Mouse (Mus musculus) embryonic fibroblast, embryonic 13.5 days (primary cell): ENCODE measurements around the gene Radil. TPM values are rescaled to one million over a fixed set of nuclear protein-coding genes. Genes with fewer than 3 reads are reported as not detected.
A peak's percentile ranks its signal among the peaks of the same experiment; 100 is the strongest.

Source experiments
- H3K27ac ChIP-seq: 2 replicates; pipeline ENCODE4 v1.5.1; 2012; ENCODE audit warnings: low read length, control low read depth, inconsistent platforms; ENCODE audit not compliant: insufficient read depth
- H3K4me1 ChIP-seq: 2 replicates; pipeline ENCODE4 v1.6.1; 2011; ENCODE audit warnings: low read length; ENCODE audit not compliant: control insufficient read depth, insufficient read depth
- H3K4me3 ChIP-seq: 2 replicates; pipeline ENCODE4 v1.5.1; 2011; ENCODE audit warnings: mild to moderate bottlenecking, control low read depth, low read length; ENCODE audit not compliant: insufficient read depth
- CTCF ChIP-seq: IDR thresholded peaks from 2 replicates; pipeline ENCODE4 v1.5.1; 2011; ENCODE audit warnings: mild to moderate bottlenecking, control low read depth, low read length, moderate library complexity, borderline replicate concordance; ENCODE audit not compliant: insufficient read depth
- POLR2A ChIP-seq: IDR thresholded peaks from 2 replicates; pipeline ENCODE4 v1.6.1; 2011; ENCODE audit warnings: low read depth, mild to moderate bottlenecking, control low read depth, low read length, moderate library complexity
- polyA plus RNA-seq: library from polyadenylated mRNA; stranded (reverse); fragments of >200 nt; gene quantifications from 2 replicates; pipeline ENCODE4 v1.2.4, GENCODE M21; 2011; ENCODE audit warnings: low read depth; ENCODE audit not compliant: missing spikeins, insufficient read length

Gene Radil
- polyA plus RNA-seq, 1 experiment = 7.4 TPM

DNA sequence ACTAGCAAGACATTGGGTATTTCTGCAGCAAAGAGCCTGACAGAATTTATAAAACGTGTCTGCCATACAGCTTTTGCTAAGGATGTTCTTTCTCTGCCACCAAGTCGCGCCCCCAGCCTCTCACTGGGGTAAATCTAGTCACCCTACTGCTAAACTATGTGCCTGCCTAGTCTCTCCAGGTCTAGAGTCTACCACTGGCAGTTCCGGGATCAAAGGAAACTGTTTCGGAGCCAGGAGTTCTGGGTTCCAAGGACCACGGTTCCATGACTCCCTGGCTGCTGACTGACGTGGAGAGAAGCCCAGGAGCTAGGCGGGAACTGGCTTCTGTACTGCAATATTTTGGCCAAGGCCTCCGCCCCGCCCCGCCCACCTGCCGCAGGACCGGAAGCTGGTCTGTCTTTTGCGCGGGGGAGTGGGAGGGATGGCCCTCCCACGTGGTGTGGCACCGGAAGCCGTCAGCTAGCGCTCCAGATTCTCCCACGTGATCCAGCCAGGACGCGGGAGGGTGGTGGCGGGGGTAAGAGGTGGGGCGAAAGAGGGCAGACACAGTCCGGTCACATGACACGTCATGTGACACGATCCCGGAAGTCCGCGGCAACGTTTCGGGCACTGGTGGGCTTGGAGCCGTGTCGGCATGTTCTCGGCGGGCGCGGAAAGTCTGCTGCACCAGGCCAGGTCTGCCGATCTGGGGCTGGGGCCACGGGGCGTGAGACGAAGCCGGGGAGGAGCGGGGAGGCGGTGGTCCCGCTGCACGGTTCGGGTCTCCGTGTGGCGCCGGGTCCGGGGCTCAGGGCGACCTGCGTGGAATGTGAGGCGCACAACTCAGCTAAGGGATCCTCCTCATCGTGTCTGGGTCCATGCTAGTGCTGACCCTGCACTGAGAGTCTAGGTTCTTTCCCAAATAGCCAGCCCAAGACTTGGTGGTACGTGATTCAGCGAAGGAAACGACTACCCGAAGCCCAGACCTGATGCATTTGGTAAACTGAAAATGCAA lies 87.1 kb downstream of the Radil start, which contains the start of gene Ap5z1:
Ap5z1 (plus strand) TSS at position 484 of the 994 bp plus-strand sequence.
- Histone ChIP-seq H3K4me3 (peak within 1 kb of the TSS; percentile 90), H3K27ac (peak within 1 kb of the TSS; percentile 79), H3K4me1 (peaks cover 4% of the 10 kb centered on the region)
- TF ChIP-seq POLR2A = peak; percentile 59
- no peak for TF ChIP-seq CTCF

DNA sequence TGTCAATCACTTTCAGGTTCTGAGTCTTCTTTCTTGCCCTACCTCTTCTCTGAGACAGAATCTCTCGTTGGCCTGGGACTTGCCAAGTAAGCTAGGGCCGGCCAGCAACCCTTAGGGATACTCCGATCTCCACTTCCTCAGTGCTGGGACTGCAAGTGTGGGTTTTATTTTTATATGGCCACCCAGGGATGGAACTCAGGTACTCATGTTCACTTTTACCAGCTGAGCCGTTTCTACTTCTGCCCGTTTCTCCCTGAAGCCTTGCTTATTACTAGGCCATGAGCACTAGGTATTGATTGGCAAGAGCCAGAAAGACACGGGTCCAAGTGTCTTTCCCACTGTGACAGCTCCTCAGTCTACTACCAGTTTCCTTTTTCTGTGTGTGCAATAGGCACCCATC lies 87.9 kb downstream of the Radil start:
- peaks cover 4% of the 10 kb centered on the region for H3K4me1 ChIP-seq
- peak overlapping the region; percentile 79 for H3K27ac ChIP-seq
- H3K4me3 ChIP-seq = no peak overlapping the region
- TF ChIP-seq CTCF = no peak
- TF ChIP-seq POLR2A = no peak

DNA sequence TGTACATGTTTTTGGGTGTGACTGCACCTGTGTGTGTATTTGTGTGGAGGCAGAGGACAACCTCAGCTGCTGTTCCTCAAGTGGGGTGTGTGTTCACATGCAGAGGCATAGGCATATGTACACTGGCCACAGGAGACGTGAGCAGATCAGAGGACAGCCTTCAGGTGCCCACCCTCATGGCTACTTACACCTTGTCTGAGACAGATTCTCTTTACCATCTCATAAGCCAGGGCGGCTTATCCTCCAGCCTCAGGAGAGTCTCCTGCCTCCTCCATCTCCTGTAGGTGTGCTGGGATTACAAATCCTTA lies 88.3 kb downstream of the Radil start:
- Histone ChIP-seq H3K27ac (no peak overlapping the region), H3K4me3 (no peak overlapping the region), H3K4me1 (peaks cover 4% of the 10 kb centered on the region)
- TF ChIP-seq POLR2A = no peak
- TF ChIP-seq CTCF = no peak

DNA sequence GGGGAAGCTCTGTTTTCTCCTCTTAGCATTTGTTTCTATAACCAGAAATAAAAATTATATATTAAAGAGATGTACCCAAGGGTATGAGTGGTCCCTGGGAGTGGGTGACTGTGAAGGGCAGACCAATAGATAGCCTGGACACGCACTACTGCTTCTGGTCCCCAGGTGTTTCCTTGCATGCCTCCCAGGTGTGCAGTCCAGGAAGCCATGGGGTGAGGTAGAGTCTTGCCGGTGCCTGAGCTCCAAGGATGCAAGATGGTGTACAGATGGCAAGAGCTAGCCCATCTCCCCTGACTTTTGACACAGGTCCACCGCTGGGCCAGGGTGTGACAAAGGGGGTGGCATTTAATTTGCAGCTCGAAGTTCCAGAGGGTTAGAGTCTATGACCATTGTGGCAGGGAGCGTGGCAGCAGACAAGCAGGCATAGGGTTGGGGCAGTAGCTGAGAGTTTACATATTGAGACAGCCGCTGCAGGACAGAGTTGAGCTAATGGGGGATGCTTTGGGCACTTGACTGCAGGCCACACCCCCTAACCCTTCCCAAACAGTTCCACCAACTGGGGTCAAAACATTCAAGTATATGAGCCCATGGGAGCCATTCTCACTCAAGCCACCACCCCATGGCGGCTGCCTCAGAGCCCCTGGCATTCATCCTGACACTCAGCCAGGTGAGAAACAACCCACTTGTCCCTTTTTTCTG lies 88.8 kb downstream of the Radil start:
- peaks cover 6% of the 10 kb centered on the region for H3K4me1 ChIP-seq
- H3K27ac ChIP-seq = no peak overlapping the region
- no peak for TF ChIP-seq POLR2A
- no peak for TF ChIP-seq CTCF
- no peak overlapping the region for H3K4me3 ChIP-seq

DNA sequence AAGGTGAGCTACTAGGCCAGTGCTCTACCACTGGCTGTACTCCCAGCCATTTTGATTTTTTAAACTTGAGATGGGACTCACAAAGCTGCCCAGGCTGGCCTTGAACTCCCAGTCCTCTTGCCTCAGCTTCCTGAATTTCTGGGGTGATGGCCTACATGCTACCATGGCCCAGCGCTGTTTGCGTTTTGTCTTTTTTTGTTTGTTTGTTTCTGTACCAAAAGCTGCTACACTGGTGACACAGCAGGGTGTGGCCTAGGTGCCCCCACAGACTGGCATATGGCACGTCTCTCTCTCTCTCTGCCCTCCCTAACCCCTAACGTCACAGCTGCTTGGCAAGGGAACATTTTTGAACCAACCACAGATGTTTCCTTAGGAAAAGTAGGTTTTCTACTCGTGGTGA lies 91.1 kb downstream of the Radil start:
- peaks cover 6% of the 10 kb centered on the region for H3K4me1 ChIP-seq
- H3K27ac ChIP-seq = no peak overlapping the region
- no peak overlapping the region for H3K4me3 ChIP-seq
- TF ChIP-seq POLR2A (no peak), CTCF (no peak)

DNA sequence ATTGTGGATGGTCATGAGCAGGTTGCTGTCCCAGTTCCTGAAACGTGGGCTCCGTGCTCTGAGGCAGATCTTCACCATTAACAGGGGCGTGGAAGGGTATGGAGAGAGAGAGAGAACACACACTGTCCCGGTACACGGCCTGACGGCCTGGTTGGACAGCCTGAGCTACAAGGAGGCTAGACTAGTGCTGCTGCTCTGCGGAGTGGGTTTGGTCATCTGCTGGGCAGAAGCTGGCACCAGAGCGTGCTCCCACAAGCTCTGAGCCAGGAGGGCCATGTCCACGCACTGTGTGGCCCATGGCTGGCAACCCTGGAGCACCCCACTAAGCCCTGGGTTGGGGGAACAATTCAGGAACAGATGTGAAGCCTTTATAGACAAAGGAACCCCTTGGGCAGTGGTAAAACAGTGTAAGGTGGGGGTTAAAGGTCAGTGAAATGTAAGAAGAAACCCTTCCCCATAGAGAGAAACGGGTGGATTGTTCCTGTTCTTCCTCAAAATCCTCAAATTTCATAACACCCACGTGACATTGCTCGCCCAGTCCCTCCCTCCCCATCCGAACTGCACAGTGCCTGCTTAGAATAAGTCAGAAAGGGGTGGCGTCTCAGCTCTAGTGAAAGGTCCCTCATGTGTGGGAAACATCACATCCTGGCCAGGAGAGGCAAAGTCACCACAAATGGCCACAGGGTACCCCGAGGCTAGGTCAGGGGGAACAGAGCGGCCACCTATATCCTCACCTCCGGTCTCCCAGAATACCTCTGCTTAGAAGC lies 91.9 kb downstream of the Radil start:
- TF ChIP-seq CTCF (no peak), POLR2A (no peak)
- Histone ChIP-seq H3K4me3 (no peak overlapping the region), H3K4me1 (peaks cover 4% of the 10 kb centered on the region), H3K27ac (no peak overlapping the region)

DNA sequence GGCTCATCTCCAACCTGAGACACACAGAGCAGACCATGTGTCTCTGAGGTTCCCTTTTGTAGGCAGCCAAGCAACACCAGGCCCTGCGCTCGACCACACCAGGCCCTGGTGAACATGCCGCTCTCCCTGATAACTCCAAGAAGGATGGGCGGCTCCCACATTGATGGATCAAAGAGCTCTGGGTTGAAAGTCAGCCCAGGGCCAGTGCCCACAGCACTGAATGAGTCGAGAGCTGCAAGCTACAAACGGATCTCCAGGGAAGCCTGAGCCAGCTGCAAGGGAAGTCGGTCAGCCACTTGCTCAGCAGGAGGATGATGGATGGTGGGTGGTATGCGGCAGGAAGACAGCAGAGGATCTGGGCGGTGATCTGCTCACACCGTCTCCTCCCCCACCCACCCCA lies 93.6 kb downstream of the Radil start:
- H3K4me3 ChIP-seq = no peak overlapping the region
- peak overlapping the region; percentile 72 for H3K27ac ChIP-seq
- TF ChIP-seq CTCF = no peak
- no peak for TF ChIP-seq POLR2A
- H3K4me1 ChIP-seq = peaks cover 4% of the 10 kb centered on the region; the same call in 1 of the 2 replicates

DNA sequence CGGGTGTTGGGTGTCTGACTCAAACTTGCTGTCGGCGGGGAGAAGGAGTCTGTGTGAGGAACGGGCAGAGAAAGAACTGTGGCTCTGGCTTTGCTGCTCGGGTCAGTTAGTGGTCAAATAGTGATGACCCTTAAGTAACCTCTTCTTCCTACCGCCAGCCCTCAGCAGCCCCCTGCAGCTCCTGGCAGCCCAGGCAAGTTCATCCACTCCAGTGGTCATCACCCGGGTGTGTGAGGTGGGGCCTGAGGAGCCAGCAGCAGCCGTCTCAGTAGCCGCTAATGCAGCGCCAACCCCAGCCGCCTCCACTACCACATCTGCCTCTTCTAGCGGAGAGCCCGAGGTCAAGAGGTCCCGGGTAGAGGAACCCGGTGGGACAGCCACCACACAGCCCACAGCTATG lies 94.6 kb downstream of the Radil start:
- H3K27ac ChIP-seq = peak overlapping the region; percentile 72; the same call in 1 of the 2 replicates
- peaks cover 4% of the 10 kb centered on the region; the same call in 1 of the 2 replicates for H3K4me1 ChIP-seq
- no peak for TF ChIP-seq CTCF
- no peak for TF ChIP-seq POLR2A
- no peak overlapping the region for H3K4me3 ChIP-seq

DNA sequence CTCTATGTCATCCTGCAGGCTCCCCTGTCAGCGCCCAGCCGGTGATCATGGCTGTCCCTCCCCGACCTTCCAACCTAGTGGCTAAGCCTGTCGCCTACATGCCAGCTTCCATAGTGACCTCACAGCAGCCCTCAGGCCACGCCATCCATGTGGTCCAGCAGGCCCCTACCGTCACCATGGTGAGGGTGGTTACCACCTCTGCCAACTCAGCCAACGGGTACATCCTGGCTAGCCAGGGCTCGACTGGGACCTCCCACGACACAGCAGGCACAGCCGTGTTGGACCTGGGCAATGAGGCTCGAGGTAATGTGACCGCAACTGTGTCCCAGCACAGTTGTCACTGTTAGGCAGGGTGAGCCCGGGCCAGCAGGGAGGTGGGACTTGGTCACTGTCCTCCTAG lies 97.2 kb downstream of the Radil start:
- H3K4me1 ChIP-seq = peaks cover 4% of the 10 kb centered on the region; the same call in 1 of the 2 replicates
- no peak overlapping the region for H3K4me3 ChIP-seq
- no peak for TF ChIP-seq CTCF
- no peak for TF ChIP-seq POLR2A
- H3K27ac ChIP-seq = no peak overlapping the region
